Mouse (Mus musculus): ENCODE results near the gene Pfkfb1.

Pfkfb1 gene

GRCm38 (mm10) chrX:150677505-150677904 lies 89.5 kb downstream of the Pfkfb1 start:
- no peak for DNase-seq (ENCODE audit: low read depth)
